Mouse (Mus musculus) stomach, postnatal 0 days (tissue): ENCODE measurements at regions not wholly inside any gene's neighbourhood (a gene's known extent, or its start where the extent isn't known, plus 50 kb on each side); places are given as distances from the start of the nearest gene placed in this dataset.

Experiments
- CTCF ChIP-seq: IDR thresholded peaks from 2 replicates; pipeline ENCODE4 v1.5.1; 2016; ENCODE audit warnings: antibody characterized with exemption, low read depth, mild to moderate bottlenecking, moderate library complexity
- EP300 ChIP-seq: optimal IDR thresholded peaks from 2 replicates; pipeline ENCODE3; 2016; ENCODE audit warnings: antibody characterized with exemption

DNA sequence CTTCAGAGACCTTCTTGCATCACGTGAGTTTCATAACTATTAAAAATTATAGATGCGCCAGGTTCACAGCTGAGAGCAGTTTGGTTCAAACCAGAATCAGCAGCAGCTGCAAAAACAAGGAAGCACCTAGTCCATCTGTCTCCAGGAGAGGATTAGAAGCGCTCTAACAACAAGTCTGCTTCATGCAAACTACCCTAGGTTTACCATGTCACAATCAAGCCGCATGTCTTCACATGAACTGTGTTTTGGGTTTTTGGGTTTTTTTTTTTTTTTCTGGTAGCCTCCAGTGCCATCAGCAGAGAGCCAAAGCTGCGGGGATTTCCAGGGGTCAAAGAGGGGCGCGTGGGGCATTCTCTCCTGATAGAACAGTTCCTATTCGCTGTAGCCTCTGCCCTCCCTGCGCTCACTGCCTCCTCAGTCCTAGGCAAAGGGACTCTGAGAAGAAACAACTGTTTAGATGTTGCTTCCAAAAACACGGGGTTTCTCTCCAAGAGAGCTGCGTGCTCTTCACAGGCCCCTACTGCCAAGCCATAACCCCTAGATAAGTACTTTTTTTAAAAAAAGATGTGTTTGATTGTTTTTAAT, 259.8 kb downstream of the Adamts20 start:
- TF ChIP-seq EP300 (no peak), CTCF (no peak)
